Mouse (Mus musculus): ENCODE measurements around the gene Scn11a.

Gene Scn11a

GRCm38 (mm10) chr9:119825297-119825696 is at the start of gene Scn11a:
Scn11a (minus strand) TSS chr9:119825456.
- DNase-seq (ENCODE audit: low spot score in 2 of 2) = no peak

GRCm38 (mm10) chr9:119854170-119854569 is 28.9 kb upstream of the Scn11a start:
- DNase-seq (ENCODE audit: low spot score in 2 of 2) = no peak

GRCm38 (mm10) chr9:119853071-119853846 is 28.0 kb upstream of the Scn11a start:
- no peak for DNase-seq (ENCODE audit: low spot score in 2 of 2)

- DNase-seq (ENCODE audit: low spot score in 2 of 2) = no peak
Measured at GRCm38 (mm10) chr9:119852347-119853030, 27.2 kb upstream of the Scn11a start.

GRCm38 (mm10) chr9:119849214-119849613 is 24.0 kb upstream of the Scn11a start:
- no peak for DNase-seq (ENCODE audit: low spot score in 2 of 2)

- DNase-seq (ENCODE audit: low spot score in 2 of 2) = no peak
Measured at GRCm38 (mm10) chr9:119848671-119849070, 23.4 kb upstream of the Scn11a start.

- no peak for DNase-seq (ENCODE audit: low spot score in 2 of 2)
Measured at GRCm38 (mm10) chr9:119847187-119847586, 21.9 kb upstream of the Scn11a start.

- no peak for DNase-seq (ENCODE audit: low spot score in 2 of 2)
Measured at GRCm38 (mm10) chr9:119844724-119845123, 19.5 kb upstream of the Scn11a start.

- DNase-seq (ENCODE audit: low spot score in 2 of 2) = no peak
Measured at GRCm38 (mm10) chr9:119843549-119843948, 18.3 kb upstream of the Scn11a start.

GRCm38 (mm10) chr9:119842541-119843169 is 17.4 kb upstream of the Scn11a start:
- no peak for DNase-seq (ENCODE audit: low spot score in 2 of 2)

- no peak for DNase-seq (ENCODE audit: low spot score in 2 of 2)
Measured at GRCm38 (mm10) chr9:119842091-119842490, 16.8 kb upstream of the Scn11a start.

- peak in 1 of 2 experiments; percentile 16 for DNase-seq (ENCODE audit: low spot score in 2 of 2)
Measured at GRCm38 (mm10) chr9:119841159-119841558, 15.9 kb upstream of the Scn11a start.

GRCm38 (mm10) chr9:119835581-119836125 is 10.4 kb upstream of the Scn11a start:
- DNase-seq (ENCODE audit: low spot score in 2 of 2) = no peak

- DNase-seq (ENCODE audit: low spot score in 2 of 2) = no peak
Measured at GRCm38 (mm10) chr9:119831001-119831400, 5.7 kb upstream of the Scn11a start.

GRCm38 (mm10) chr9:119823722-119824121 is 1.5 kb downstream of the Scn11a start:
- no peak for DNase-seq (ENCODE audit: low spot score in 2 of 2)

- DNase-seq (ENCODE audit: low spot score in 2 of 2) = no peak
Measured at GRCm38 (mm10) chr9:119813631-119814030, 11.6 kb downstream of the Scn11a start.

- DNase-seq (ENCODE audit: low spot score in 2 of 2) = no peak
Measured at GRCm38 (mm10) chr9:119806491-119806890, 18.8 kb downstream of the Scn11a start.

- no peak for DNase-seq (ENCODE audit: low spot score in 2 of 2)
Measured at GRCm38 (mm10) chr9:119804501-119804847, 20.8 kb downstream of the Scn11a start.

GRCm38 (mm10) chr9:119803845-119804500 is 21.3 kb downstream of the Scn11a start:
- no peak for DNase-seq (ENCODE audit: low spot score in 2 of 2)

- no peak for DNase-seq (ENCODE audit: low spot score in 2 of 2)
Measured at GRCm38 (mm10) chr9:119803169-119803827, 22.0 kb downstream of the Scn11a start.

- DNase-seq (ENCODE audit: low spot score in 2 of 2) = no peak
Measured at GRCm38 (mm10) chr9:119801460-119801859, 23.8 kb downstream of the Scn11a start.
